Mouse (Mus musculus): ENCODE measurements around the gene Rab40c. TPM values are rescaled to one million over a fixed set of nuclear protein-coding genes. Genes with fewer than 3 reads are reported as not detected.

Rab40c gene
- total and polyA plus RNA-seq, 2 experiments from 2014 or later = 38.9 to 42.1 TPM

DNA sequence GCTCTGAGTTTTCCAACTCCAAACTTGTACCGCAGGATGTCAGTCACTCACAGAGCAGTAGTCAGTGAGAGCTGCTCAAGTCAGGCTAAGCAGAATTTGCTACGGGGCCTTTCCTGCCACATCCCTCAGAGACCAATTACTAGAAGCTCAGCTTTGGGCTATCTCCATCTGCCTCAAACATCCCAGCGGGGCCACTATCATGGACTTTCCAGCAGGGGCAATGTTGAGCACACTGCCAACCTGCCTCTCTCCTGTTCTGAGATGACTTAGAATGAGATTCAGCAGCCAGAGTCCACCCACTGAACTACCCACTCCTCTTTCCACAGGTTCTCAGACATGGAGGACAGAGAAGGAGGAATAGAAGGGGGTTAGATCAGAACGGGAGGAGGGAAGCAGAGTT is 33.9 kb downstream of the Rab40c start:
- WGBS = 54% methylated on average over 4 of the region's 4 CpGs
- TF ChIP-seq CTCF (IDR thresholded peaks at IDR 0.05) = peak; percentile 67
- H3K36me3 ChIP-seq (ENCODE audit: insufficient read depth, low read length) = peaks cover 32% of the 10 kb centered on the region
- no peak overlapping the region for H3K27ac ChIP-seq (ENCODE audit: low read depth, low read length)
- no peak overlapping the region for H3K4me2 ChIP-seq (ENCODE audit: low read depth, low read length, poor library complexity, severe bottlenecking)
- DNase-seq (ENCODE audit: low spot score) = peak; percentile 22
- H3K9ac ChIP-seq (replicated peaks; ENCODE audit: low read length, poor library complexity, severe bottlenecking) = no peak overlapping the region
- H3K27me3 ChIP-seq (ENCODE audit: insufficient read depth, low read length) = no peaks in the 10 kb centered on the region
- H3K9me3 ChIP-seq (ENCODE audit: low read length) = no peaks in the 10 kb centered on the region
- 0 out of 2 replicates have a peak, but pooled peaks have one; percentile 25 for ATAC-seq (ENCODE audit: low FRiP score)
- H3K4me1 ChIP-seq (ENCODE audit: insufficient read depth, low read length) = peaks cover 2% of the 10 kb centered on the region; the same call in 1 of the 2 replicates
- H3K4me3 ChIP-seq (ENCODE audit: low read depth, low read length) = no peak overlapping the region

DNA sequence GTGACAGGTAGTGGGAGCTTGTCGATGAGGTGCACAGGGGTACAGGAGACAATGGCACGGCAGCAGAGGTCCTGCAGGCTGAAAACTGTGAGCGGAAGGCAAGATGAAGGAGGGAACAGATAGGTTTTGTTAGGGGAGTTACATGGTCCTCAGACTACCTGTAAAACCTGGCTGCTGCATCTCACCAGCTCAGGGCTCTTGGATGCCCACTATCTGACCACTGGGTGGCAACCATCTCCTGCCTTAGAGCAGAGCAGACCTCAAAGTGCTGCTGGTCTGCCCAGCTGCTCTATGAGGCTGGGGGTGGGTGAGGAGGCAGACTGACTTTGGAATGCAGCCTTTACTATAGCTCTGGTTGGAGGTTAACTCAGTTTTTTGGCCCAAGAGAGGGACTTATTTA is 35.7 kb downstream of the Rab40c start:
- Histone ChIP-seq H3K36me3 (ENCODE audit: insufficient read depth, low read length) (peaks cover 36% of the 10 kb centered on the region), H3K27me3 (ENCODE audit: insufficient read depth, low read length) (no peaks in the 10 kb centered on the region), H3K4me3 (ENCODE audit: low read depth, low read length) (no peak overlapping the region), H3K9me3 (ENCODE audit: low read length) (no peaks in the 10 kb centered on the region), H3K9ac (replicated peaks; ENCODE audit: low read length, poor library complexity, severe bottlenecking) (no peak overlapping the region), H3K4me2 (ENCODE audit: low read depth, low read length, poor library complexity, severe bottlenecking) (no peak overlapping the region), H3K27ac (ENCODE audit: low read depth, low read length) (no peak overlapping the region), H3K4me1 (ENCODE audit: insufficient read depth, low read length) (peaks cover 2% of the 10 kb centered on the region; the same call in 1 of the 2 replicates)
- peak; percentile 57 for TF ChIP-seq CTCF (IDR thresholded peaks at IDR 0.05)
- no peak for ATAC-seq (ENCODE audit: low FRiP score)
- DNase-seq (ENCODE audit: low spot score) = peak; percentile 29
- WGBS = 88% methylated on average over 3 of the region's 3 CpGs

DNA sequence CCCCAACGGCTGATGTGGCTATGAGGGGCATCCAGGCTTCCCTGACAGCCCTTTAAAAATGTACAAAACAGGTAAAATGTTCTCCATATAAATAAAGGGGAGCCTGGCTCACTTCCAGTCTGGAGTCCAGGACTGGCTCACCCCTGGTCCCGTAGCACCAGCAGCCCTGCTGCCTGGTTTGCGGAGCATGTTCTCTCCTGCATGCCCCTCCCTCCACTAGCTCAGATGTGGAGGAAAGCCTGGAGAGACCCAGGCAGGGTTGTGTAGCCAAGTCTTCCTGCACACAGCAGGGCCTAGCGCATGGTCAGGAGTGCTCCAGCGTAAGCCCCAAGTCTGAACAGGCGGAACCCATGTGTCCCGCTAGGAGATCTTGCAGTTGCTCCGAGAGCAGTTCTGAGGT is 36.3 kb downstream of the Rab40c start:
- H3K27ac ChIP-seq (ENCODE audit: low read depth, low read length) = no peak overlapping the region
- no peak for TF ChIP-seq CTCF (IDR thresholded peaks at IDR 0.05)
- peaks cover 2% of the 10 kb centered on the region; the same call in 1 of the 2 replicates for H3K4me1 ChIP-seq (ENCODE audit: insufficient read depth, low read length)
- no peak overlapping the region for H3K9ac ChIP-seq (replicated peaks; ENCODE audit: low read length, poor library complexity, severe bottlenecking)
- DNase-seq (ENCODE audit: low spot score) = no peak
- no peak for ATAC-seq (ENCODE audit: low FRiP score)
- H3K36me3 ChIP-seq (ENCODE audit: insufficient read depth, low read length) = peaks cover 41% of the 10 kb centered on the region
- H3K4me2 ChIP-seq (ENCODE audit: low read depth, low read length, poor library complexity, severe bottlenecking) = no peak overlapping the region
- H3K27me3 ChIP-seq (ENCODE audit: insufficient read depth, low read length) = no peaks in the 10 kb centered on the region
- 74% methylated on average over 8 of the region's 8 CpGs for WGBS
- H3K9me3 ChIP-seq (ENCODE audit: low read length) = no peaks in the 10 kb centered on the region
- no peak overlapping the region for H3K4me3 ChIP-seq (ENCODE audit: low read depth, low read length)

DNA sequence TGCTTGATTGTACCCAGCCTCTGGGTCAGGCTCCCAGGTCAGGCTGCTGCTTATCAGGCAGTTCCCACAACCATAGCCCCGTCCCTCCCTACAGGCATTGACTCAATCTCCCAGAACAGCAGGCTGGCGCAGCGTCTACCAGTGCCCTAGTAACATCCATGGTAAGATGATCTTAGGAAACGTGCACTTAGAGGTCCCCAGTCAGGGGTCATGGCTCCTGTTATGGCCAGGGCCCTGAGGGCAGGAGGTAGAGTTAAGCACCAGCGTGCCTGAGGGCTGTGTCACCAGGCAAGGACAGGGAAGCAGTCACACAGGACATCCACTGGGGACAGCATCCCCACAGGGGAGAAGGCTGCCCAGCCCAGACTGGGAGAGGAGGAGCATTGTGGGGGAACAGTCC is 37.2 kb downstream of the Rab40c start:
- Histone ChIP-seq H3K4me2 (ENCODE audit: low read depth, low read length, poor library complexity, severe bottlenecking) (no peak overlapping the region), H3K27ac (ENCODE audit: low read depth, low read length) (no peak overlapping the region), H3K27me3 (ENCODE audit: insufficient read depth, low read length) (no peaks in the 10 kb centered on the region), H3K9me3 (ENCODE audit: low read length) (no peaks in the 10 kb centered on the region), H3K4me3 (ENCODE audit: low read depth, low read length) (no peak overlapping the region), H3K9ac (replicated peaks; ENCODE audit: low read length, poor library complexity, severe bottlenecking) (no peak overlapping the region), H3K36me3 (ENCODE audit: insufficient read depth, low read length) (peaks cover 40% of the 10 kb centered on the region), H3K4me1 (ENCODE audit: insufficient read depth, low read length) (peaks cover 2% of the 10 kb centered on the region; the same call in 1 of the 2 replicates)
- DNase-seq (ENCODE audit: low spot score) = no peak
- 38% methylated on average over 5 of the region's 5 CpGs for WGBS
- TF ChIP-seq CTCF (IDR thresholded peaks at IDR 0.05) = 0 out of 2 replicates have a peak, but pooled peaks have one; percentile 28
- no peak for ATAC-seq (ENCODE audit: low FRiP score)

DNA sequence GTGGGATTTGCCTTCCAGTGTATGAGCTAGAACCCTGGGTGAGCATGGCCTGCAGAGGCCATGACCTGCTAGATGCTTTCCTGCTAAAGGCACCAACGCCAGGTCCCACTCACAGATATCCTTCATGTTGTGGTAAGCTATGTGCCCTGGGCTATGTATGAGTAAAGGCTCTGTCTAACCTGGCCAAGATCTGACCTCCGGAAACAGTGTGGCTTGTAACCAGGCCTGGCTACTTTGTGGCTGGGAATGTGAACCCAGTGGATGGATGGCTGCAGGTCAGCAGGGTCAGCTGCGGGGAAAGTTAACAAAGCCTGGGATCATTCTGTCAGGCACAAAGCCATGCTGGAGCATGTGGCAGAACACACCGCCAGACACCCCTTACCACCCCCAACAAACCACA is 37.8 kb downstream of the Rab40c start:
- no peak for ATAC-seq (ENCODE audit: low FRiP score)
- no peaks in the 10 kb centered on the region for H3K27me3 ChIP-seq (ENCODE audit: insufficient read depth, low read length)
- H3K36me3 ChIP-seq (ENCODE audit: insufficient read depth, low read length) = peaks cover 40% of the 10 kb centered on the region
- no peaks in the 10 kb centered on the region for H3K9me3 ChIP-seq (ENCODE audit: low read length)
- no peak overlapping the region for H3K9ac ChIP-seq (replicated peaks; ENCODE audit: low read length, poor library complexity, severe bottlenecking)
- WGBS = 33% methylated on average over 4 of the region's 4 CpGs
- H3K4me3 ChIP-seq (ENCODE audit: low read depth, low read length) = no peak overlapping the region
- no peak overlapping the region for H3K4me2 ChIP-seq (ENCODE audit: low read depth, low read length, poor library complexity, severe bottlenecking)
- H3K4me1 ChIP-seq (ENCODE audit: insufficient read depth, low read length) = peaks cover 7% of the 10 kb centered on the region
- no peak for DNase-seq (ENCODE audit: low spot score)
- no peak for TF ChIP-seq CTCF (IDR thresholded peaks at IDR 0.05)
- H3K27ac ChIP-seq (ENCODE audit: low read depth, low read length) = no peak overlapping the region

DNA sequence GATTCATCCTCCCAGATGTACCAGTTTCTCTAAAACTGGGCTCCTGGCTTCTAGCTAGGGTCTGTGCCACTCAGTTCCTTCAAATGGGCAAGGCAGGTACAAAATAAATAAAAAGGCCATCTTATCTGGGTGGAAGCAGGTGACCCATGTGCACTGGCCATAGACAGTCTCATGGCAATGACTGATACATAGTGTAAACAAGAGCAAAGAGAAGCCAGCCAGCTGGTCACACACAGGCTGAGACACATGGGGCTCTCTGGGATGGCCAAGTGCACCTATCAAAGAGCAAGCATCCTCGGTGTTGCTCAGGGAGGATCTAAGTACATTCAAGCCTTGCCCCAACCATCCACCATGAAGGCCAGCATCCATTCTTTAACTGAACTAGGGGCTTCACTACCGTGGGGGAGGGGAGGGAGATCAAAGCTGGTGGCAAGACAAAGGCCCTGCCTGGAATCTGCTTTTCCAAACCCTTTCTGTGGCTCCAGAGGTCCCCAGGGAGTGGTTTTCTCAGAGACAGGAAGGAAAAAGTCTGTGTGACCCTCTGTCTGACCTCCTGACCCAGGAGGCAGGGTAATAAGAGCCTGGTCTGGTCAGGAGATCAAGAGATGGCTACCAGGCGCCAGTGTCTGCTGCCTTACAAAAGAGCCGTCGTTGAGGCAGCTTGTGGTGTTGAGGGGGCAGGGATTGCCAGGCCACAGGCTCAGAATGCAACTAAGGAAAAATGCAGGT is 38.5 kb downstream of the Rab40c start:
- no peak overlapping the region for H3K4me3 ChIP-seq (ENCODE audit: low read depth, low read length)
- H3K27me3 ChIP-seq (ENCODE audit: insufficient read depth, low read length) = no peaks in the 10 kb centered on the region
- ATAC-seq (ENCODE audit: low FRiP score) (no peak), DNase-seq (ENCODE audit: low spot score) (no peak)
- peaks cover 13% of the 10 kb centered on the region for H3K4me1 ChIP-seq (ENCODE audit: insufficient read depth, low read length)
- no peak overlapping the region for H3K4me2 ChIP-seq (ENCODE audit: low read depth, low read length, poor library complexity, severe bottlenecking)
- WGBS = 9% methylated on average over 5 of the region's 5 CpGs
- H3K27ac ChIP-seq (ENCODE audit: low read depth, low read length) = 0 out of 2 replicates have a peak overlapping the region, but pooled peaks have one; percentile 32
- H3K9me3 ChIP-seq (ENCODE audit: low read length) = no peaks in the 10 kb centered on the region
- TF ChIP-seq CTCF (IDR thresholded peaks at IDR 0.05) = no peak
- H3K36me3 ChIP-seq (ENCODE audit: insufficient read depth, low read length) = peaks cover 40% of the 10 kb centered on the region
- H3K9ac ChIP-seq (replicated peaks; ENCODE audit: low read length, poor library complexity, severe bottlenecking) = no peak overlapping the region

All from midbrain, postnatal 0 days (tissue).